Comparison of ENCODE assay signal across 8 mouse cellular contexts in genomic region chr5:97111207-97111910, GRCm38 (mm10). TPM values are rescaled to one million over a fixed set of nuclear protein-coding genes. Genes with fewer than 3 reads are reported as not detected.
A peak's percentile ranks its signal among the peaks of the same experiment; 100 is the strongest.
DNase-seq lines count a peak whose midpoint lies in the region; ATAC-seq lines count a peak whose summit lies in the region.

Gene Paqr3 (minus strand): TSS chr5:97111596.

- peak within 1 kb of the TSS; percentile 69 for H3K4me2 ChIP-seq in forebrain, embryonic 11.5 days (ENCODE audit: low read depth, low read length, severe bottlenecking)
- peak within 1 kb of the TSS; percentile 88 for H3K4me2 ChIP-seq in heart, embryonic 16.5 days (ENCODE audit: low read depth, low read length)
- peak within 1 kb of the TSS; percentile 98 for H3K4me2 ChIP-seq in liver, embryonic 15.5 days
- peak within 1 kb of the TSS; percentile 73 for H3K4me2 ChIP-seq in neural tube, embryonic 12.5 days (replicated peaks)

- H3K36me3 ChIP-seq in forebrain, embryonic 11.5 days (ENCODE audit: control insufficient read depth, insufficient read depth, low read length): no peaks in the 10 kb centered on the region
- H3K36me3 ChIP-seq in heart, embryonic 16.5 days (ENCODE audit: control insufficient read depth, insufficient read depth): no peaks in the 10 kb centered on the region
- no peaks in the 10 kb centered on the region for H3K36me3 ChIP-seq in liver, embryonic 15.5 days (replicated peaks)
- H3K36me3 ChIP-seq in neural tube, embryonic 12.5 days: peaks cover 11% of the 10 kb centered on the region

- ATAC-seq in forebrain, embryonic 11.5 days (replicated peaks; ENCODE audit: low FRiP score): peak; percentile 99
- ATAC-seq in heart, embryonic 16.5 days (replicated peaks; ENCODE audit: extremely low read depth, insufficient read depth, low FRiP score): peak; percentile 98
- ATAC-seq in liver, embryonic 15.5 days (ENCODE audit: insufficient read depth): peak; percentile 98
- peak; percentile 99 for ATAC-seq in neural tube, embryonic 12.5 days (ENCODE audit: low FRiP score, low read depth)

- H3K4me3 ChIP-seq in forebrain, embryonic 11.5 days (ENCODE audit: low read depth, low read length): peak within 1 kb of the TSS; percentile 64
- peak within 1 kb of the TSS; percentile 74 for H3K4me3 ChIP-seq in heart, embryonic 16.5 days (ENCODE audit: low read length)
- peak within 1 kb of the TSS; percentile 68 for H3K4me3 ChIP-seq in liver, embryonic 15.5 days (replicated peaks)
- H3K4me3 ChIP-seq in neural tube, embryonic 12.5 days: peak within 1 kb of the TSS; percentile 75

- peak; percentile 86 to 88 for DNase-seq in CD8-positive naive resting alpha-beta T cell, adult 2 months (ENCODE audit: low read depth in 2 of 2, low spot score in 2 of 2)
- peak; percentile 72 for DNase-seq in c-Kit-positive CD71-negative TER-119-negative erythroid progenitor cells, embryonic 14.5 days (ENCODE audit: low read depth)
- peak; percentile 98 for DNase-seq in forebrain, embryonic 11.5 days (ENCODE audit: low spot score)
- peak; percentile 98 for DNase-seq in kidney, postnatal 36 days
- DNase-seq in telencephalon, adult 2 months (ENCODE audit: low read depth, low spot score): peak; percentile 92

- no peak within 1 kb of the TSS for H3K27ac ChIP-seq in forebrain, embryonic 11.5 days (ENCODE audit: low read depth, low read length)
- H3K27ac ChIP-seq in heart, embryonic 16.5 days (ENCODE audit: low read length): peak within 1 kb of the TSS; percentile 42; the same call in 1 of the 2 replicates
- H3K27ac ChIP-seq in liver, embryonic 15.5 days (replicated peaks): 0 out of 2 replicates have a peak within 1 kb of the TSS, but pooled peaks have one; percentile 9
- no peak within 1 kb of the TSS; the same call in 1 of the 2 replicates for H3K27ac ChIP-seq in neural tube, embryonic 12.5 days

- H3K4me1 ChIP-seq in forebrain, embryonic 11.5 days (replicated peaks; ENCODE audit: control insufficient read depth, insufficient read depth, low read length): 0 out of 2 replicates have a peak, but pooled peaks cover 2% of the 10 kb centered on the region
- H3K4me1 ChIP-seq in heart, embryonic 16.5 days (ENCODE audit: control insufficient read depth, insufficient read depth, low read length): peaks cover 6% of the 10 kb centered on the region
- H3K4me1 ChIP-seq in liver, embryonic 15.5 days (replicated peaks): peaks cover 15% of the 10 kb centered on the region
- peaks cover 15% of the 10 kb centered on the region for H3K4me1 ChIP-seq in neural tube, embryonic 12.5 days

- H3K9ac ChIP-seq in forebrain, embryonic 11.5 days (ENCODE audit: low read length): peak within 1 kb of the TSS; percentile 67
- H3K9ac ChIP-seq in heart, embryonic 16.5 days (ENCODE audit: low read length): peak within 1 kb of the TSS; percentile 81
- peak within 1 kb of the TSS; percentile 55 for H3K9ac ChIP-seq in liver, embryonic 15.5 days
- peak within 1 kb of the TSS; percentile 76 for H3K9ac ChIP-seq in neural tube, embryonic 12.5 days

- H3K9me3 ChIP-seq in forebrain, embryonic 11.5 days (ENCODE audit: control insufficient read depth, low read length): no peaks in the 10 kb centered on the region
- no peaks in the 10 kb centered on the region for H3K9me3 ChIP-seq in heart, embryonic 16.5 days (replicated peaks; ENCODE audit: control insufficient read depth, low read length)
- H3K9me3 ChIP-seq in liver, embryonic 15.5 days (replicated peaks): no peaks in the 10 kb centered on the region
- H3K9me3 ChIP-seq in neural tube, embryonic 12.5 days: no peaks in the 10 kb centered on the region

- under 1% methylated on average over 61 of the region's 62 CpGs for WGBS in forebrain, embryonic 11.5 days
- WGBS in heart, embryonic 16.5 days: under 1% methylated on average over 60 of the region's 62 CpGs
- under 1% methylated on average over 62 of the region's 62 CpGs for WGBS in liver, embryonic 15.5 days (ENCODE audit: insufficient replicate concordance)
- WGBS in neural tube, embryonic 12.5 days: under 1% methylated on average over 62 of the region's 62 CpGs

- no peaks in the 10 kb centered on the region for H3K27me3 ChIP-seq in forebrain, embryonic 11.5 days (ENCODE audit: control insufficient read depth, insufficient read depth, low read length)
- no peaks in the 10 kb centered on the region for H3K27me3 ChIP-seq in heart, embryonic 16.5 days (ENCODE audit: control insufficient read depth, insufficient read depth, low read length)
- H3K27me3 ChIP-seq in liver, embryonic 15.5 days: peaks cover 20% of the 10 kb centered on the region
- no peaks in the 10 kb centered on the region for H3K27me3 ChIP-seq in neural tube, embryonic 12.5 days (replicated peaks)

RNA-seq across cellular contexts. Expression of gene Paqr3, which starts in this region (rescaled TPM):
- polyA plus RNA-seq in forebrain, embryonic 11.5 days (2014; fragmentation: Nextera tagmentation; extraction: Ambion mirVana): 12.3 and 14.0 TPM in 2 replicates
- 1.3 and 1.6 TPM in 2 replicates for polyA plus RNA-seq in heart, embryonic 16.5 days (2015; fragmentation: Nextera tagmentation; extraction: Ambion mirVana)
- polyA plus RNA-seq in liver, embryonic 15.5 days (2015; fragmentation: Nextera tagmentation; extraction: Ambion mirVana): 0.51 and 0.67 TPM in 2 replicates
- 20.7 and 21.0 TPM in 2 replicates for polyA plus RNA-seq in neural tube, embryonic 12.5 days (2016; fragmentation: Nextera tagmentation; extraction: Ambion mirVana)

Comparison
In these comparisons a context has a peak if more than half of its experiments do, and no peak if none do; other contexts are left out.
1. Peak in ATAC-seq, H3K4me3 ChIP-seq, H3K27ac ChIP-seq, H3K9ac ChIP-seq and H3K4me2 ChIP-seq in liver, embryonic 15.5 days; RNA of the gene not detected or under 1 TPM.